Mouse (Mus musculus): Measurements from ENCODE around the gene Rab19.
"Not testable (repeated sequence)": the region's sequence is repeated elsewhere in the genome, so short reads cannot be mapped to it uniquely, and the experiment has no call there.

The Rab19 gene

GRCm38 (mm10) chr6:39433701-39434100 is 52.7 kb downstream of the Rab19 start:
- DNase-seq: no peak

DNA sequence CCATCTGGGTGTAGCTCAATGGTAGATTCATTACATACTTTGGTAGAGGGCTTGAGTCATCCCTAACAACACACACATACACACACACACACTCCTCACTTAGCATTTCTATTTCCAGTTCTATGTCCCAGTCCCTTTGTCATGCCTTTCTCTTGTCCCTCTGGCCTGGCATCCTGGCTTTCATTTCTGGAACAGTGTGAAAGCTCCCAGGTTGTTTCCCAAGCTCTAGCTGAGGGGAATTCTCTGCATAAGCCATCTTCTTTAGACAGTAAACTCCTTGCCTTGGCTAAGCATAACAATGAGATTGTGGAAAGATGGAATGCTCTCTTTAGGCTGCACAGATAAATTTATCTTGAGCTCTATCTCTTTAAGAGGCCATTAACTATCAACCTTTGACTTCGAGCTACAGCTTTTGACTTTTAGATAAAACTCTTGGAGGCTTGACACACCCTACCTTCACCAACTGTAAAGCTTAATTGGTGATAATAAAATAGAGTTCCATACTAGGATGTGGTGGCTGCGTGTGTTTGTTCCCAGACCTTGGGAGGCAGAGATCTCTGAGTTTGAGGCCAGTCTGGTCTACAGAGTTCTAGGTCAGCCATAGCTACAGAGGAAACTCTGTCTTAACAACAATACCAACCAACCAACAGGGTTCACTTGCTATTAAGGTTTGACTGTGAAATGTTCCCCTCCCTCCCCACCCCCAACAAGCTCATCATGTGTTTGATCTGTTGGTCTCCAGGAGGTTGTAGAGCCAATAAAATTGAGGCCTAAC is 53.3 kb downstream of the Rab19 start:
- no peak for DNase-seq

DNA sequence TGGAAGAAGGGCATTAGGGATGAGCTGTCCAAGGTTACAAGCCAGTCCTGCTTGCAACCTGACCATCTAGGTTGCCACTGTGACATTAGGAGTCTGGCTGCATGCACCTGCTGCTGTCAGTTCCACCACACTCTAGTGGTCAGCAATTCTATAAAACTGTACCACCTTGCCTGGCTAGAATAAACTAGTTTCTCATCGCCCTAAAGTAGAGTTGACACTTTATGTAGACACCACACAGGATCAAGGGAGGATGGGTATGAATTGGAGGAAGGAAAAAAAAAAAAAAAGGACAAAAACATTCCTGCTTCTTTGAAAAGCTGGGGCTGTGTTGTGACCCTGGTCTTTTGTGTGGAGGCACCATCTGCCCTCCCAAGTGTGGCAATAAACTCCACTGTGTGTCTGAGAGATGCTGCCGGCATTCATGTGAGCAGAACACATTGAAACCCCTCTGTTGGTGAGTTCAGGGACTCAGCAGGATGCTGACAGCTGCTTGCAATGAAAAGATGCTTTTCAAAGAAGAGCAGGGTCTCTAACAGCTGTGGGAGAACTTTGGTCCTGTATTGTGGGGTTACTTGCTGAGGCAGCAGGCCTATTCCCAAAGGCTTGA is 54.0 kb downstream of the Rab19 start:
- DNase-seq: no peak

- DNase-seq: no peak
Measured at GRCm38 (mm10) chr6:39435875-39436274, 54.9 kb downstream of the Rab19 start.

DNA sequence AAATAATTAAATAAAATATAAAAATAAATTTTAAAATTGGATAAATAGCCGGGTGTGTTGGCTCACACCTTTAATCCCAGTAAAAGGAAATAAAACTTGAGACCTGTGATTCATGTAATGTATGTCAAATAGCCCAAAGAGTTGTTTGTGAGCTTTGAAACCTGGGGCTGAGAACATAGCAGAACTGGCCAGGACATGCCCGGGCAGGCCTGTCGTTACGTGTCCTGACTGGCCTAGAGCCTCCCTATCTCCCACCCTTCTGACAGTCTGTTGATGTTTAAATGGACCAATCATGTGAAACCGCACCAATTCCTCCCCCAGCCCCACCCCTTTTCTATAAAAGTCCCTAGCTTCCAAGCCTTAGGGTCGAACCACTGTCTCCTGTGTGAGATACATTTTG is 56.5 kb downstream of the Rab19 start:
- not testable (repeated sequence) for DNase-seq

Measured in right cerebral cortex, postnatal 14 days (tissue).